Mouse (Mus musculus): ENCODE measurements around the gene Crybg1. TPM values are rescaled to one million over a fixed set of nuclear protein-coding genes. Genes with fewer than 3 reads are reported as not detected.

Crybg1 gene
- polyA plus RNA-seq, 1 experiment = 7.0 TPM

GRCm38 (mm10) chr10:44094794-44095193, 53.9 kb downstream of the Crybg1 start:
- no peak for DNase-seq (ENCODE audit: low read depth)

DNA sequence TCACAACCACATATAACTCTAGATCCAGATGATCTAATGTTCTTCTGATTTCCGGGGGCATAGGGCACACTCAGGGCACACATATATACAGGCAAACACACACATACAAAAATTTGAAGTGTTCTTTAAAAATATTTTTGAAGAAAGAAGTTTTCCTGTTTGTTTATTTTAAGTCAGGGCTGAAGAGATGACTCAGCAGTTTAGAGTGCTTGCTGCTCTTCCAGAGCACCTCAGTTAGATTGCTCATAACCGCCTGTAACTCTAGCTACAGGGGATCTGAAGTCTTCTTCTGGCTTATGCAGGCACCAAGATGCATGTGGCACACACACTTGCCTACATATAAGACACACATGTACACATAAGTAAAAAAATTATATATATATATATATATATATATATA, 56.9 kb downstream of the Crybg1 start:
- no peak for DNase-seq (ENCODE audit: low read depth)

GRCm38 (mm10) chr10:44080351-44080750, 68.3 kb downstream of the Crybg1 start:
- no peak for DNase-seq (ENCODE audit: low read depth)

DNA sequence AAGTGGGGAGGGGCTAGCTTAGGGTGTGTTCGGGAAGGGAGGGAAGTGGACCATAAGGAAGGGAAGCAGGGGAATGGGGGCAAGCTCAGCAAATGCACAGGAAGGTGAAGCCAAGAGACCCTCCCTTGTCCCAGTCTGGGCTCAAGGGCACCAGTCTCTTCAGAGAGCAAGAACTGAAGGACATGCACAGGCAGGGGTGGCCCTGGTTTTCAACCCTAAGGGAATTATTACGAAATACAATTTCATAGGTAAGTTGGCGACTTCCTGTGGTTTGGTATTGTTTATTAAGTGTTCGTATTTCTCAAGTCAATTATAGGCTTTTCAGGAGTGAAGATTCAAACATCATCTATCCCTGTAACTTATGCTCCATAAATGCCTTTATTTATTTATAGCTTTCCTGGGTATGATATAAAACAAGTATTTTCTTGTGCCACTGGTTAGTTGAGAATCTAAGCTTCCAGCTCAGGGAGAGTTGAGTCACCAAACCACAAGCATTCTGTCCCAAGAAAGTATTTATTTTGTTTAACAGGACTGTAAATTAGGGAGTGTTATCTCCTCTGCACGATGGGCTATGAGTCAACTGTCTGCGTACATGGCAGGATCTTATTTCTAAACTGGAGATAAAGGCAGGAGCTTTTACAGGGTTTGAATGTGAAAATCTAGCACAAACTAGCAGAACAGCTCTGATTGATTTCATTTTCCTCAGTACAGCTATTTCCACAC, 69.7 kb downstream of the Crybg1 start:
- no peak for DNase-seq (ENCODE audit: low read depth)

DNA sequence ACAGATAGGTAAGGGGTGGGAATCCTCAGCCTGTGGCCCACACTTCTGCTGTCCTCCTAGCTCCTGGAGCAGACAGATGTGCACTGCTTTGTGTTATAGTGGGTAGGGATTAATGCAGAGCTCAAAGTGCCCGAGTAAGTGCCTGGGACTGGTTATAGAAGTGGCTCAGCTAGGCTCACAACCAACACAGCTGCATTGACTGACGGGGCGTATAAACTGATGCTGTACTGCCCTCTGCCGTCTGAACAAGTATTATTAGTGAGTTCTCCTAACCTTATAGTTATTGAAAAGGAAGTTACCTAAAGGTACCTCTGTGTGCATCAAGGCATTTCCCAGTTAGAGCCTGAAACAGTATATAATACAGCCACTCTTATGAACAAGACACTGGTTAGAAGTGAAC, 77.6 kb downstream of the Crybg1 start:
- DNase-seq (ENCODE audit: low read depth) = no peak

- no peak for DNase-seq (ENCODE audit: low read depth)
These were observed 79.5 kb downstream of the Crybg1 start for GRCm38 (mm10) chr10:44069131-44069530.

GRCm38 (mm10) chr10:44065848-44066360, 82.7 kb downstream of the Crybg1 start:
- DNase-seq (ENCODE audit: low read depth) = no peak

GRCm38 (mm10) chr10:44062981-44063380, 85.7 kb downstream of the Crybg1 start:
- DNase-seq (ENCODE audit: low read depth) = no peak

GRCm38 (mm10) chr10:44050913-44051312, 97.7 kb downstream of the Crybg1 start:
- DNase-seq (ENCODE audit: low read depth) = no peak

DNA sequence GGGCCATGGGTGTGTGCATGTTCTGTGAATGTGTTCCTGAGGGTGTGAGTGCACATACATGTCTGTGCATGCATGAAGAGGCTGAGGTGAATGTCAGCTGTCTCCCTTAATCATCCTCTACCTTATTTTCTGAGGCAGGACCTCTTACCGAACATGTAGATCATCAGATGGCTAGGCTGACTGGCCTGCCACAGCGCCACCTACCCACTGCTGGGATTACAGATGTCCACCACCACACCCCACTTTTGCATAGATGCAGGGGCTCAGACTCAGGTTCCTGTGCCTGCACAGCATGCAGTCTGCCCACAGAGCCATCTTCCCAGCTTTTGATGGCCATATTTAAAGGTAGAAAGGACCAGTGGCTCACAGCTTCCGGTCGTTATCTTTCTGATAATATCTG, 103.9 kb downstream of the Crybg1 start:
- DNase-seq (ENCODE audit: low read depth) = no peak

GRCm38 (mm10) chr10:44043630-44044029, 105.0 kb downstream of the Crybg1 start:
- DNase-seq (ENCODE audit: low read depth) = no peak

DNA sequence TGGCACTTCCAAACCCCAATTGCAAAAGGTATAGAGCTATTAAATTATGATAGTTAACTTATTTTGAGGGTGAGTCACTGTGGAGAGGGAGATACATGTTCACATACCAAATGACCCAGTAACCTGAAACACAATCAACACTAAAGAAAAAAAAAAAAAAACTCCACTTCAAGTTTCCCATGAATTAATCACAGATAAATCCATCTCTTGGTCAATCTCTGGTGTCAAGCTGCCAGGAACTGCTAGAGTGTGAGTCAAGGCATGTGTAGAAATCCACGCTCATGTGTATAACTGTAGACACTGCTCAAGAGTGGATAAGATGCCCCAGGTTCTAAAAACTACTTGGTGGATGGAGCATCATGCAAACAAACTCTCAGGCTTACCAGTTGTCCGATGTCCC, 109.5 kb downstream of the Crybg1 start:
- DNase-seq (ENCODE audit: low read depth) = peak; percentile 91

- DNase-seq (ENCODE audit: low read depth) = no peak
These were observed 110.6 kb downstream of the Crybg1 start for GRCm38 (mm10) chr10:44037918-44038544.

GRCm38 (mm10) chr10:44029566-44029965, 119.1 kb downstream of the Crybg1 start:
- no peak for DNase-seq (ENCODE audit: low read depth)

- DNase-seq (ENCODE audit: low read depth) = no peak
These were observed 121.4 kb downstream of the Crybg1 start for GRCm38 (mm10) chr10:44027226-44027625.

DNA sequence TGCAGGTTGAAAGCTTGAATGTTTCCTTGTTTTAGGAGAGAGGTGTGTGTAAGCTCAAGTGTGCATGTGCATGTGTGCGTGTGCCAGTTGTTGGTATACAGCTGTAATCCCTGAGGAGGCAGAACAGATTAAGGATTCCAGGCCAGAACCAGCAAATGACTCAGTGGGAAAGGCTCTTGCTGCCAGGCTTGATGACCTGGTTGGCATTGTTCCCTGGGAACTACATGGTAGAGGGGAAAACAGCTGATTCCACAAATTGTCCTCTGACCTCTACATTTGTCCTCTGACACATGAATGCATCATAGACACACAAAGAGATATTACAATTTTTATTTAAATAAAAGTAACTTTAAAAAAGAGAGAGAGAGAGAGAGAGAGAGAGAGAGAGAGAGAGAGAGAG, 122.5 kb downstream of the Crybg1 start:
- no peak for DNase-seq (ENCODE audit: low read depth)

DNA sequence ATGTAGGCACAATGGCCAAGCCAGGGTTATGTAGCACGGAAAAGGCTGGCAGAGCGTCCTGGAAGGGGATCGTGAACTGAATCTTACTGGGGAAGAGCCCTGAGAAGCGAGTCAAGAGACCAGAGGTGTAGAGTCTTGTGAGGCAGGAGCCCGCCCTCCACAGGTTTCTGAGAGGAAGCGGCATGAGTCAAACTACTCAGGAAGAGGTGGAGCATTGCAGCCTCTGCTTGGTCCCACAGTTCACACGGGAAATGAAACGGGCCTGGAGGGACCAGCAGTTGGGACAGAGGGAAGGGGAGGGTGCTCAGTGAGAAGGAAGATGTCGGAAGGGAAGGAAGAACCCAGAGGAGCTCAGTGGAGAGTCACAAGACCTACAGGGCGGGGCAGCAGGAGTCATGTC, 123.9 kb downstream of the Crybg1 start:
- DNase-seq (ENCODE audit: low read depth) = no peak

DNA sequence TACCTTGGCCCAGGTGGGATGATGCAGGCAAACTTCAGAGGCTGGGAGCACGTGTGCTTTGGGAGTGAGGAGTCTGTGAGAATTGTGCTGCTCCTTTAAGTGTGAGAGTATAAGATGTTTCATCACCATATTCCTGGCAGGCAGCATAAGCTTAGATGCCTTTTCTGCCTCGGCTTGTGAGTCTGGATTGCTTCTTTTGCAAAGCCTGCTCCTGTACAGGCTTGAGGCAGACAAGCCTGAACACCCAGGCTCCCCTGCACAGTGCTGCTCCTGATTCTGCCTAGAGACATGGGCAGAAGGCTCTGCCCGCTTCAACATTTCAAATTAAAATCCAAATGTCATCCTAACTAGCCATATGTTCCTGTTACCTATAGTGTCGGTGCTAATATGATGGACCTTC, 128.5 kb downstream of the Crybg1 start:
- DNase-seq (ENCODE audit: low read depth) = no peak

DNA sequence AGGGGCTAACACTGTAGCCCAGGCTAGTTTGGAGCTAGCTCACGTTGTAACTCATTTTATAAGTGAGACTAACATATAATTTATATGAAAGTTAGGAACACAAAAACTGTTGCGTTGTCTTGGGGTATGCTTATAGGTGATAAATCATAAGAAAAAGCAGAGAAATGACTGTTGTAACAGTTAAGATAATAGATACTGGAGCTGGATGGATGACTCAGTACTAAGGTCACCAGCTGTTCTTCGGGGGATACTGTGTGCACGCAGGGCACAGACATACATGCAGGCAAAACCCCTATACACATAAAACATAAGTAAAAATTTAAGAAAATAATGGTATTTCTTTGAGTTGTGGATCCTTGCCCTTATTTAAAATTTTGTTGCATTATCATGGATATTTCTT, 130.1 kb downstream of the Crybg1 start:
- no peak for DNase-seq (ENCODE audit: low read depth)

- DNase-seq (ENCODE audit: low read depth) = no peak
These were observed 133.0 kb downstream of the Crybg1 start for GRCm38 (mm10) chr10:44015631-44016030.

DNA sequence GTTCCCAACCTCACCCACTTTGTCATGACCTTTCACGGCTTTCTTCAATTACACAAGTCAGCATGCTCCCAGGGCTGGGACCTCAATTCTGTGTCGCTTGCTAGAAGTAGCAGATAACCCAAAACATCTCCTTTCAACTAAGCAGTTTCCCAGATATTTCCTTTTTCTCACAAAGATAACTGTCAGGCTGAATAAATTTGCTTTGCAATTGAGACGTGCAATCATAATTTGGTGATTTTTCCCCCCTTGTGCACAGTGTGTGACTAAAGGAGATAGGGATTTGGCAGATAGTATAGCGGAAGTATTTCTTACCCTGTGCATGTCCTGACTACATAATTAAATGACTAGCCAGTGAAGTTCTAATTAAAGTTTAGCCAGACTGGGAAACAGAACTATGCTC, 134.8 kb downstream of the Crybg1 start:
- no peak for DNase-seq (ENCODE audit: low read depth)

DNA sequence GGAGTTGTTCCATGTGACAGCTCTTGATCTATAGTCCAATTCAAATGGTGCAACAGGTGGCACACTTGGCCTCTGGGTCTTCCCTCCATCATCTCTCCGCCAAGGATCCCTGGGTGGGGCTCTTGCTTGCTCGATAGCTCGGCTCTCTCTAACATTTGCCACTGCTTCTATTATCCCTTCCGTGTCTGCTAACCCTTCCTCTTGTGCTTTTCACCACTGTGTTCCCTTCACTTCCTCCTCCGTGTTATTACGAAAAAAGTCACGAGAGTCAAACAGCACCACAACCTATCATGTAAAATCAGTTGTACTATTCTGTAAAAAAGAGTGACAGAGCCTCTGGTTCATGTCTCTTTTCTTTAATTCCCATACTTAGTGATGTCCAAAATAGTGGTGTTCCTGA, 137.2 kb downstream of the Crybg1 start:
- no peak for DNase-seq (ENCODE audit: low read depth)

GRCm38 (mm10) chr10:44008808-44009207, 139.8 kb downstream of the Crybg1 start:
- no peak for DNase-seq (ENCODE audit: low read depth)

Data from gonadal fat pad, adult 2 months (tissue).